Mouse (Mus musculus) MEL (cell line): ENCODE results near the gene Ubac2. TPM values are rescaled to one million over a fixed set of nuclear protein-coding genes. Genes with fewer than 3 reads are reported as not detected.

Experiments
- DNase-seq: peaks from one replicate; pipeline ENCODE4 v3.0.0; 2011; ENCODE audit warnings: low read depth, low spot score
- H3K27ac ChIP-seq: 2 replicates; pipeline ENCODE4 v1.5.1; 2012; ENCODE audit warnings: low read depth, mild to moderate bottlenecking, control low read depth, low read length, moderate library complexity; ENCODE audit not compliant: control insufficient read depth
- H3K27me3 ChIP-seq, 2 experiments: fragments of 150-350 bp in 1 of 2; sonication (generic) in 1 of 2; 2 replicates each; pipeline ENCODE4 v1.6.1; 2012; ENCODE audit warnings: low read length in 2 of 2, mild to moderate bottlenecking in 2 of 2, improper control_type of control experiment in 1 of 2, moderate library complexity in 1 of 2; ENCODE audit not compliant: insufficient read depth in 2 of 2, control insufficient read depth in 1 of 2
- H3K36me3 ChIP-seq, 2 experiments: 2 replicates each; pipeline ENCODE4 v1.6.1; 2012 to 2014; ENCODE audit warnings: low read length in 2 of 2, improper control_type of control experiment in 1 of 2, inconsistent platforms in 1 of 2, mild to moderate bottlenecking in 1 of 2; ENCODE audit not compliant: insufficient read depth in 2 of 2, control insufficient read depth in 1 of 2
- H3K4me1 ChIP-seq, 2 experiments: fragments of 150-350 bp in 1 of 2; sonication (generic) in 1 of 2; 2 replicates each; pipeline ENCODE4 v1.6.1; 2012; ENCODE audit warnings: low read length in 2 of 2, improper control_type of control experiment in 1 of 2, mild to moderate bottlenecking in 1 of 2; ENCODE audit not compliant: insufficient read depth in 2 of 2, control insufficient read depth in 1 of 2
- H3K4me3 ChIP-seq, 2 experiments: fragments of 150-350 bp in 1 of 2; sonication (generic) in 1 of 2; 2 replicates each; pipeline ENCODE4 v1.5.1; 2012; ENCODE audit warnings: low read depth in 2 of 2, low read length in 2 of 2, mild to moderate bottlenecking in 2 of 2, moderate library complexity in 2 of 2, control low read depth in 1 of 2, improper control_type of control experiment in 1 of 2; ENCODE audit not compliant: control insufficient read depth in 1 of 2, insufficient read depth in 1 of 2
- H3K79me2 ChIP-seq: 2 replicates; pipeline ENCODE4 v1.6.1; 2012; ENCODE audit warnings: mild to moderate bottlenecking, low read length, moderate library complexity; ENCODE audit not compliant: control insufficient read depth, poor library complexity, insufficient read depth
- H3K9ac ChIP-seq: 2 replicates; pipeline ENCODE4 v1.6.1; 2012; ENCODE audit warnings: low read depth, mild to moderate bottlenecking, control low read depth, low read length, moderate library complexity; ENCODE audit not compliant: control insufficient read depth, poor library complexity, severe bottlenecking
- H3K9me3 ChIP-seq: fragments of 150-350 bp; sonication (generic); replicated peaks from 2 replicates; pipeline ENCODE4 v1.6.1; 2012; ENCODE audit warnings: mild to moderate bottlenecking, low read length, improper control_type of control experiment, moderate library complexity; ENCODE audit not compliant: insufficient read depth
- BHLHE40 ChIP-seq: IDR thresholded peaks from 2 replicates; pipeline ENCODE4 v1.6.1; 2012; ENCODE audit warnings: low read depth, mild to moderate bottlenecking, inconsistent platforms, low read length, improper control_type of control experiment, borderline replicate concordance
- CHD2 ChIP-seq: IDR thresholded peaks from 2 replicates; pipeline ENCODE4 v1.6.1; 2011; ENCODE audit warnings: low read length, improper control_type of control experiment
- CTCF ChIP-seq, 3 experiments: IDR thresholded peaks in 2 of 3; conservative IDR thresholded peaks in 1 of 3; 2 replicates each; pipeline ENCODE4 v1.5.1; 2011 to 2012; ENCODE audit warnings: low read length in 3 of 3, low read depth in 2 of 3, mild to moderate bottlenecking in 2 of 3, improper control_type of control experiment in 1 of 3, inconsistent platforms in 1 of 3, mixed read lengths in 1 of 3, moderate library complexity in 1 of 3; ENCODE audit not compliant: control insufficient read depth in 1 of 3, insufficient read depth in 1 of 3, poor library complexity in 1 of 3, severe bottlenecking in 1 of 3
- E2F4 ChIP-seq: IDR thresholded peaks from 2 replicates; pipeline ENCODE4 v1.6.1; 2011; ENCODE audit warnings: low read depth, low read length, improper control_type of control experiment, borderline replicate concordance
- ELF1 ChIP-seq: IDR thresholded peaks from 2 replicates; pipeline ENCODE4 v1.6.1; 2014; ENCODE audit warnings: low read depth, mild to moderate bottlenecking, inconsistent platforms, low read length, improper control_type of control experiment, moderate library complexity
- ETS1 ChIP-seq: IDR thresholded peaks from 2 replicates; pipeline ENCODE4 v1.6.1; 2012; ENCODE audit warnings: low read depth, mild to moderate bottlenecking, inconsistent platforms, low read length, improper control_type of control experiment, moderate library complexity
- HCFC1 ChIP-seq: IDR thresholded peaks from 2 replicates; pipeline ENCODE4 v1.6.1; 2012; ENCODE audit warnings: low read depth, mild to moderate bottlenecking, inconsistent platforms, low read length, improper control_type of control experiment, moderate library complexity
- JUND ChIP-seq: IDR thresholded peaks from 2 replicates; pipeline ENCODE4 v1.6.1; 2011; ENCODE audit warnings: low read depth, mild to moderate bottlenecking, improper control_type of control experiment, low read length
- MAFK ChIP-seq: IDR thresholded peaks from 2 replicates; pipeline ENCODE4 v1.6.1; 2011; ENCODE audit warnings: low read depth, mild to moderate bottlenecking, low read length, improper control_type of control experiment, borderline replicate concordance
- MXI1 ChIP-seq: IDR thresholded peaks from 2 replicates; pipeline ENCODE4 v1.6.1; 2011; ENCODE audit warnings: mild to moderate bottlenecking, low read depth, low read length, improper control_type of control experiment
- RAD21 ChIP-seq: IDR thresholded peaks from 2 replicates; pipeline ENCODE4 v1.6.1; 2011; ENCODE audit warnings: mild to moderate bottlenecking, low read depth, low read length, improper control_type of control experiment
- RCOR1 ChIP-seq: IDR thresholded peaks from 2 replicates; pipeline ENCODE4 v1.6.1; 2012; ENCODE audit warnings: low read depth, mild to moderate bottlenecking, inconsistent platforms, low read length, improper control_type of control experiment
- SIN3A ChIP-seq: IDR thresholded peaks from 2 replicates; pipeline ENCODE4 v1.6.1; 2012; ENCODE audit warnings: low read length, improper control_type of control experiment, inconsistent platforms
- TBP ChIP-seq: IDR thresholded peaks from 2 replicates; pipeline ENCODE4 v1.8.0; 2011; ENCODE audit warnings: low read depth, low read length, improper control_type of control experiment
- TCF12 ChIP-seq: IDR thresholded peaks from 2 replicates; pipeline ENCODE4 v1.6.1; 2014; ENCODE audit warnings: low read depth, mild to moderate bottlenecking, inconsistent platforms, low read length, improper control_type of control experiment, moderate library complexity
- UBTF ChIP-seq: IDR thresholded peaks from 2 replicates; pipeline ENCODE4 v1.6.1; 2012; ENCODE audit warnings: low read depth, mild to moderate bottlenecking, inconsistent platforms, low read length, improper control_type of control experiment, moderate library complexity, borderline replicate concordance; ENCODE audit not compliant: insufficient read depth
- USF2 ChIP-seq, 2 experiments: IDR thresholded peaks; 2 replicates each; pipeline ENCODE4 v1.6.1; 2011 to 2012; ENCODE audit warnings: improper control_type of control experiment in 2 of 2, low read length in 2 of 2, borderline replicate concordance in 1 of 2, inconsistent platforms in 1 of 2, low read depth in 1 of 2, mild to moderate bottlenecking in 1 of 2; ENCODE audit not compliant: insufficient read depth in 1 of 2
- ZC3H11A ChIP-seq: IDR thresholded peaks from 2 replicates; pipeline ENCODE4 v1.6.1; 2012; ENCODE audit warnings: low read depth, mild to moderate bottlenecking, inconsistent platforms, low read length, improper control_type of control experiment
- ZKSCAN1 ChIP-seq: IDR thresholded peaks from 2 replicates; pipeline ENCODE4 v1.6.1; 2012; ENCODE audit warnings: low read depth, mild to moderate bottlenecking, inconsistent platforms, low read length, improper control_type of control experiment, moderate library complexity
- ZMIZ1 ChIP-seq: IDR thresholded peaks from 2 replicates; pipeline ENCODE4 v1.6.1; 2012; ENCODE audit warnings: low read depth, mild to moderate bottlenecking, inconsistent platforms, low read length, improper control_type of control experiment, moderate library complexity
- polyA plus RNA-seq, 2 experiments: library from polyadenylated mRNA; stranded (reverse) in 1 of 2; unstranded in 1 of 2; fragments of >175 nt in 1 of 2; fragments of >200 nt in 1 of 2; gene quantifications; 2 replicates each; pipeline versions ENCODE4 v1.2.1 to v1.2.4; 2012; ENCODE audit warnings: low replicate concordance in 2 of 2, low read depth in 1 of 2; ENCODE audit not compliant: insufficient read length in 2 of 2, insufficient read depth in 1 of 2, missing spikeins in 1 of 2
- total RNA-seq: library from RNA; depleted of rRNA; stranded (reverse); fragments of 300-350 nt; gene quantifications from 2 replicates; pipeline ENCODE4 v1.2.3, GENCODE M21; 2012

Gene Ubac2
- total and polyA plus RNA-seq, 3 experiments, result 32.9 to 44.8 TPM; not detected in 1

DNA sequence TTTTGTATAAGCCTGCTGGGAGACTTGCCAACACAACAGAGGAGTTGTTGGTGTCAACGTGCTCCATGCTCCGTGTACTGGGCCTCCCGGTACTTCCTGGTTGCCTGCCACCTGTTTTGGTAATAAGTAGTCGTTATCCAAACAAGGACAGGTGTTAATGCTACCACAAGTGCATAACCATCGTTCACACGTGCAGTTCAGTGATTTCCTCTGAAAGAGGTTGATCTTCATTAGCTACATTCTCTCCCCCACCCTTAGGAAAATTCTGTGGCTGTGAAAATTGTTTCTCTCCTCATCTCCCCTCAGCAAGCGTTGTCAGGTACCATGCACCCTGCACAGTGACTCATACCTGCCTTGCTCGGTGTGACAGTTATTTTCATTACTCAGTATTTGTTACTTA is 121.0 kb downstream of the Ubac2 start (continued):
- TF ChIP-seq CHD2 (no peak), MXI1 (no peak)

DNA sequence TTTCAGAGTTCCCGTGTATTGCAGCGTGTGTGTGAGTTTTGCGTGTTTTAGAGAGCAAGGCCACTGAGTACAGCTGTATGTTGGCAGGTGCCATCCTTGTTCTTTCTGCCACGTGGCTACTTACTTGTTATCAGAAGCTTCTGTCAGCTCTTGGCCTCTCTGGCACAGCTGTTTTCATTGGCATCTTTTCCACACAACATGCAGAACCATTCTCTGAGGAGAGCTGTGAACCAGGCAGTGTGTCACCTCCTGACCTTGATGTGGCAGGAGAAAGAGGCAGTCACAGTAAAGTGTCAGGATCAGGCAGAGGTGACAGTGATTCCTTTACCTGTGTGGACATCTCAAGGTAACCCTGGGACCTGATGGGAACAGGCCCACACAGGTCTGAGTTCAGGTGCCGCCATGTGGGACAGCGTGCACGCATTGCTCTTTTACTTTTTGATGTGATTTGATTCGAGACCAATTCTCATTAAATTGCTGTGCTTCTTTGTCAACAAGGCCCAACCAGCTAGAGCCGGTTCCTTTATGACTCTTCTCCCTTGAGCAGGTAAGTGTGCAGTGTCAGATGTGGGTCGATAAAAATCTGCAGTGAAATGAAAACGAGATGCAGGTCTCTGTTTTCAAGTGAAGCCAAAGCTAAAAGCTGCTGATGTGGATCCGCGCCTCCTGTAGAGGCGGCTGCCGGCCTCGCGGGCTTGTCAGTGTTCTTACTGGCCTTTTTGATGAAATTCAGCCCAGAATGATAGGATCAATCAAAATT is 122.1 kb downstream of the Ubac2 start:
- Histone ChIP-seq H3K4me3 (no peak overlapping the region), H3K36me3 (peaks cover 0 to 6% of the 10 kb centered on the region in 2 experiments), H3K4me1 (peaks cover 9% of the 10 kb centered on the region in 2 experiments)

DNA sequence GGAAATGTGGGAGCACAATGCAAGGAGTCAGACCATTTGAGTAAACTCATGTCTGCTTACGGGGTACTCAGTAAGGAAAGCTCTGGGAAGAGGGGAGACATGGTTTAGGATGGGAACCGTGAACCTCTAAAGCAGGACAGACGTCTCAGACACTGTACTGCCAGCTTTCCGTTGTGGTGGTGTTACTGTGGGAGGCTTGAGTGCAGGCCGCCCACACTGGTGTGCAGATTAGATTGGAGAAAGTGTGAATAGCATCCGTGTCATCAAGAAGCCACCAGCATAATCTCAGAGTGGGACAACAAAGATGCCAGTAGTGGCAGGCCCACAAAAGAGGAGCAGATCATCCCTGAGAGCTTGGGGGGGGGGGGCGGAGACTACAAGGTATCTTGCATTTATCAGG is 123.8 kb downstream of the Ubac2 start:
- no peaks in the 10 kb centered on the region for H3K9me3 ChIP-seq
- no peak for DNase-seq
- H3K79me2 ChIP-seq, result no peaks in the 10 kb centered on the region
- no peak overlapping the region for H3K27ac ChIP-seq
- no peak for TF ChIP-seq UBTF
- no peak for TF ChIP-seq RCOR1
- no peak for TF ChIP-seq HCFC1
- no peak for TF ChIP-seq CTCF (IDR thresholded peaks at IDR 0.05 in 2 of 3, conservative IDR thresholded peaks at IDR 0.05 in 1 of 3; ENCODE audit: control insufficient read depth in 1 of 3, insufficient read depth in 1 of 3, low read depth in 2 of 3, low read length in 3 of 3, poor library complexity in 1 of 3, severe bottlenecking in 1 of 3)
- TF ChIP-seq ZKSCAN1, result no peak
- no peak for TF ChIP-seq ETS1
- TF ChIP-seq JUND, result no peak
- no peak for TF ChIP-seq TBP
- no peak for TF ChIP-seq USF2 (IDR thresholded peaks at IDR 0.05; ENCODE audit: borderline replicate concordance in 1 of 2, insufficient read depth in 1 of 2, low read depth in 1 of 2, low read length in 2 of 2)
- TF ChIP-seq ZC3H11A, result no peak
- no peak for TF ChIP-seq TCF12
- TF ChIP-seq RAD21, result no peak
- TF ChIP-seq SIN3A, result no peak
- no peaks in the 10 kb centered on the region; a peak in 2 of 4 replicates for H3K36me3 ChIP-seq
- H3K9ac ChIP-seq, result no peak overlapping the region
- no peak overlapping the region for H3K4me3 ChIP-seq
- H3K27me3 ChIP-seq, result no peaks in the 10 kb centered on the region
- peaks cover 0 to 3% of the 10 kb centered on the region in 2 experiments; a peak in 2 of 4 replicates for H3K4me1 ChIP-seq

More for the DNA sequence above, 122.1 kb downstream of the Ubac2 start:
- Histone ChIP-seq H3K9ac (no peak overlapping the region), H3K27ac (no peak overlapping the region), H3K27me3 (no peaks in the 10 kb centered on the region), H3K9me3 (no peaks in the 10 kb centered on the region), H3K79me2 (no peaks in the 10 kb centered on the region)
- no peak for TF ChIP-seq E2F4
- TF ChIP-seq CHD2, result no peak
- TF ChIP-seq BHLHE40, result no peak
- no peak for TF ChIP-seq ELF1
- no peak for TF ChIP-seq ZMIZ1
- TF ChIP-seq MAFK, result no peak
- TF ChIP-seq RAD21, result no peak
- DNase-seq, result no peak
